In genomic region chr10:85221771-85222050, GRCm38 (mm10) we compare ENCODE assay signal across 10 mouse cellular contexts. TPM values are rescaled to one million over a fixed set of nuclear protein-coding genes. Genes with fewer than 3 reads are reported as not detected.
DNase-seq lines count a peak whose midpoint lies in the region; ATAC-seq and TF ChIP-seq lines count a peak whose summit lies in the region.
"Had no signal": no experiment of that assay in that cellular context is flagged by ENCODE, and none has a peak within 500 bp of the region (broad histone marks: within the 10 kb centered on the region; RNA-seq: fewer than 3 reads in every experiment).

No protein-coding gene starts in this region.

- no peak overlapping the region for H3K4me3 ChIP-seq in forebrain, embryonic 15.5 days
- H3K4me3 ChIP-seq in forebrain, embryonic 12.5 days (replicated peaks): no peak overlapping the region
- H3K4me3 ChIP-seq in layer of hippocampus, adult 2 months: peak overlapping the region; percentile 54; the same call in 1 of the 2 replicates

- H3K27ac ChIP-seq in forebrain, embryonic 15.5 days (replicated peaks): peak overlapping the region; percentile 56
- H3K27ac ChIP-seq in forebrain, embryonic 12.5 days: no peak overlapping the region
- peak overlapping the region; percentile 87 for H3K27ac ChIP-seq in layer of hippocampus, adult 2 months

- 83% methylated on average over 6 of the region's 6 CpGs for WGBS in forebrain, embryonic 15.5 days
- WGBS in forebrain, embryonic 12.5 days: 85% methylated on average over 6 of the region's 6 CpGs

- no peak for ATAC-seq in forebrain, embryonic 15.5 days (replicated peaks)
- no peak for ATAC-seq in forebrain, embryonic 12.5 days (ENCODE audit: low FRiP score)

- H3K9ac ChIP-seq in forebrain, embryonic 15.5 days (replicated peaks): 0 out of 2 replicates have a peak overlapping the region, but pooled peaks have one; percentile 11
- H3K9ac ChIP-seq in forebrain, embryonic 12.5 days: no peak overlapping the region

- H3K4me2 ChIP-seq in forebrain, embryonic 15.5 days (replicated peaks): peak overlapping the region; percentile 35
- no peak overlapping the region for H3K4me2 ChIP-seq in forebrain, embryonic 12.5 days
- H3K4me2 ChIP-seq: liver, embryonic 11.5 days had no signal

- H3K4me1 ChIP-seq in forebrain, embryonic 15.5 days: peaks cover 10% of the 10 kb centered on the region
- H3K4me1 ChIP-seq in forebrain, embryonic 12.5 days: 0 out of 2 replicates have a peak, but pooled peaks cover 3% of the 10 kb centered on the region

- no peak; the same call in 1 of the 2 replicates for TF ChIP-seq CTCF in layer of hippocampus, adult 2 months (conservative IDR thresholded peaks at IDR 0.05)

- intact Hi-C loops in left cerebral cortex, postnatal 25 days (cut with DNase I): loop anchor here (1.0 kb wide), 2 partner anchors 403 to 430 kb away; no protein-coding TSS in a partner anchor

- H3K36me3 ChIP-seq in forebrain, embryonic 15.5 days: no peaks in the 10 kb centered on the region
- no peaks in the 10 kb centered on the region for H3K36me3 ChIP-seq in forebrain, embryonic 12.5 days (replicated peaks)

- no peaks in the 10 kb centered on the region for H3K9me3 ChIP-seq in forebrain, embryonic 15.5 days
- no peaks in the 10 kb centered on the region for H3K9me3 ChIP-seq in forebrain, embryonic 12.5 days

- peak; percentile 21 to 44 for DNase-seq in left cerebral cortex, postnatal 25 days (ENCODE audit: low spot score in 2 of 2)
- DNase-seq in left cerebral cortex, adult 11 months (ENCODE audit: low spot score): no peak
- DNase-seq in cerebellum, adult 18-20 months: peak; percentile 29 to 52
- DNase-seq in layer of hippocampus, adult 2 months (ENCODE audit: low spot score in 2 of 2): peak; percentile 10 to 13
- DNase-seq in thymus, postnatal 14 days: no peak
- no peak for DNase-seq in lung, postnatal 25 days (ENCODE audit: low spot score)
- DNase-seq: gastrocnemius, postnatal 14 days had no signal

- peaks cover 4% of the 10 kb centered on the region; the same call in 1 of the 2 replicates for H3K27me3 ChIP-seq in forebrain, embryonic 15.5 days
- no peaks in the 10 kb centered on the region for H3K27me3 ChIP-seq in forebrain, embryonic 12.5 days

RNA-seq across cellular contexts. Expression of gene Cry1, which starts 36.8 kb away (rescaled TPM):
- 30.7 and 35.3 TPM in 2 replicates for polyA plus RNA-seq in forebrain, embryonic 15.5 days (2015; fragmentation: Nextera tagmentation; extraction: Ambion mirVana)
- polyA plus RNA-seq in forebrain, embryonic 12.5 days (2016; fragmentation: Nextera tagmentation; extraction: Ambion mirVana): 36.0 and 37.4 TPM in 2 replicates
- 10 to 100 TPM; 18.6 to 19.5 TPM for total RNA-seq in left cerebral cortex, postnatal 25 days (2021)
- total RNA-seq in layer of hippocampus, adult 2 months (2021): 10 to 100 TPM; 12.7 to 12.9 TPM

Comparison
In these comparisons a context has a peak if more than half of its experiments do, and no peak if none do; other contexts are left out.
1. DNase-seq: peak in left cerebral cortex, postnatal 25 days (2 of 2), cerebellum, adult 18-20 months (2 of 2) and layer of hippocampus, adult 2 months (2 of 2); none in left cerebral cortex, adult 11 months (single experiment), thymus, postnatal 14 days (single experiment) and lung, postnatal 25 days (single experiment).